Mouse (Mus musculus) embryo, embryonic 9.5 days (tissue): ENCODE measurements around the gene Golph3.
A peak's percentile ranks its signal among the peaks of the same experiment; 100 is the strongest.

Source experiments
- DNase-seq: peaks from one replicate; pipeline ENCODE4 v3.0.0-alpha.2; 2017; ENCODE audit errors: extremely low spot score

The Golph3 gene

DNA sequence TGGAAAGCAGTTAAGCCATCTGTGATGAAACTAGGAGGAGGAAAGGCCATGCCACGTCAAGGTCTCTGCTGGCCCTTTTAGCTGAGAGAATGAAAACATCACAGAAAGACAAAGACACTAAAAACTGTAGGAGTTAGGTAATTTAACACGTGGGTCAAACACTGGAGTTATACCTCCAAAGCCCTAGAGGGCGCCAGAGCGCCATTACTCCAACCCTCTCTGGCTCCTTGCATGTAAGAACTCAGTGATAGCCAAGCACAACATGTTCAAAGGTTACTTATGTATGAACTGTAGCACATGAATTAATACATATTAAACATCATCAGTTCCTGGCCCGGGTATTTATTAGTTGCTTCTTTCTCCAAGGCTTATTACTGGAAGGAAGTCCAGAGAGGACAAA, 59.3 kb downstream of the Golph3 start:
- peak; percentile 25 for DNase-seq

- no peak for DNase-seq
Measured at GRCm38 (mm10) chr15:12384679-12385078, 63.4 kb downstream of the Golph3 start.

GRCm38 (mm10) chr15:12388726-12389489, 67.7 kb downstream of the Golph3 start:
- no peak for DNase-seq

GRCm38 (mm10) chr15:12394758-12395157, 73.5 kb downstream of the Golph3 start:
- DNase-seq, result no peak

- no peak for DNase-seq
Measured at GRCm38 (mm10) chr15:12397032-12397431, 75.8 kb downstream of the Golph3 start.
